Mouse (Mus musculus): Measurements from ENCODE around the gene Unc5c. TPM values are rescaled to one million over a fixed set of nuclear protein-coding genes. Genes with fewer than 3 reads are reported as not detected.

Gene Unc5c
- polyA plus RNA-seq, 1 experiment from 2014 or later: 14.2 TPM

- Histone ChIP-seq H3K9ac (no peak overlapping the region), H3K4me2 (replicated peaks) (no peak overlapping the region), H3K4me3 (no peak overlapping the region), H3K27ac (no peak overlapping the region), H3K27me3 (replicated peaks) (no peaks in the 10 kb centered on the region), H3K4me1 (no peaks in the 10 kb centered on the region), H3K9me3 (no peaks in the 10 kb centered on the region), H3K36me3 (no peaks in the 10 kb centered on the region)
- 78% methylated on average over 1 of the region's 1 CpGs for WGBS
- no peak for ATAC-seq (ENCODE audit: low FRiP score, low read depth)
Measured at GRCm38 (mm10) chr3:141690676-141691075, 225.7 kb downstream of the Unc5c start.

- H3K4me3 ChIP-seq: no peak overlapping the region
- 0 out of 2 replicates have a peak, but pooled peaks have one; percentile 17 for ATAC-seq (ENCODE audit: low FRiP score, low read depth)
- no peak overlapping the region for H3K9ac ChIP-seq
- H3K4me2 ChIP-seq (replicated peaks): no peak overlapping the region
- H3K27me3 ChIP-seq (replicated peaks): no peaks in the 10 kb centered on the region
- H3K4me1 ChIP-seq: no peaks in the 10 kb centered on the region
- WGBS: 75% methylated on average over 3 of the region's 3 CpGs
- H3K27ac ChIP-seq: no peak overlapping the region
- no peaks in the 10 kb centered on the region for H3K9me3 ChIP-seq
- H3K36me3 ChIP-seq: no peaks in the 10 kb centered on the region
Measured at GRCm38 (mm10) chr3:141691418-141691817, 226.4 kb downstream of the Unc5c start.

DNA sequence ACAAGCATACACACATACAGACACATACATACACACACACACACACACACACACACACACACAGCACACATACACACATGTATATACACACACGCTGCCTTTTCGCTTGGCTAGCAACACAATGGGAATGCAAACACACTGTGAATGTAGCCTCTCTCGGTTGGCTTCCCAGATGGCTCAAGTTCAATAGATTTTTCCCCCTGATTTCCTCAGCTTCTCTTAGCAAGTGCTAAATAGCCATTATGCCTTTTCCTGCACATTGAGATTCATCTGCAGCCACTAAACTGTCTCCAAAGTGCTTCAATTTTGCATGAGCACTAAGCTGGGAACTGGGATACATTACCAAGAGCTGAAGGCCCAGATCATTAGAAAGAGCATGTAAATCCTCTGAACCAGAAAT lies 226.8 kb downstream of the Unc5c start:
- H3K36me3 ChIP-seq: no peaks in the 10 kb centered on the region
- H3K4me1 ChIP-seq: no peaks in the 10 kb centered on the region
- WGBS: 51% methylated on average over 3 of the region's 3 CpGs
- no peak overlapping the region for H3K9ac ChIP-seq
- H3K4me2 ChIP-seq (replicated peaks): no peak overlapping the region
- no peak overlapping the region for H3K27ac ChIP-seq
- H3K9me3 ChIP-seq: no peaks in the 10 kb centered on the region
- H3K27me3 ChIP-seq (replicated peaks): no peaks in the 10 kb centered on the region
- no peak overlapping the region for H3K4me3 ChIP-seq
- ATAC-seq (ENCODE audit: low FRiP score, low read depth): peak; percentile 41; the same call in 1 of the 2 replicates

DNA sequence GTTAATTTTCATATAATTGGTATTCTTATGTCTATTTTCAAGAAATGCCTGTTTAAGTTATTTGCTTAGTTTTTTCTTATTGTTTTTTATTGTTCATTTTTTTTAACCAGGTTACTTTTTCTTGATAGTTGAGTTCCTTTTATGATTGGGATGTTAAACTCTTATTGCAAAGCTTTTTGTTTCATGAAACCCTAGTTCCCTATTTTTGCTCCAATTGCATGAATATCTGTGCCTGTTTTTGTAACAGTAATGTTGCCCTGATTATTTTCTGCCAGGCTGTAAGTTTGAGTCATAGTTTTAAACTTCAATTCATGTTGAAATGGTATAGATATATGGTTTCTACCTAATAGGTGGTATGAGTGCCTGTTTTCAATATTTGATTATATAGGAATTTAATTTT lies 234.2 kb downstream of the Unc5c start:
- no peak for ATAC-seq (ENCODE audit: low FRiP score, low read depth)
- H3K9ac ChIP-seq: no peak overlapping the region
- H3K9me3 ChIP-seq: no peaks in the 10 kb centered on the region
- no peak overlapping the region for H3K4me3 ChIP-seq
- no peaks in the 10 kb centered on the region for H3K4me1 ChIP-seq
- H3K27ac ChIP-seq: no peak overlapping the region
- no peaks in the 10 kb centered on the region for H3K27me3 ChIP-seq (replicated peaks)
- no peaks in the 10 kb centered on the region for H3K36me3 ChIP-seq
- H3K4me2 ChIP-seq (replicated peaks): no peak overlapping the region

DNA sequence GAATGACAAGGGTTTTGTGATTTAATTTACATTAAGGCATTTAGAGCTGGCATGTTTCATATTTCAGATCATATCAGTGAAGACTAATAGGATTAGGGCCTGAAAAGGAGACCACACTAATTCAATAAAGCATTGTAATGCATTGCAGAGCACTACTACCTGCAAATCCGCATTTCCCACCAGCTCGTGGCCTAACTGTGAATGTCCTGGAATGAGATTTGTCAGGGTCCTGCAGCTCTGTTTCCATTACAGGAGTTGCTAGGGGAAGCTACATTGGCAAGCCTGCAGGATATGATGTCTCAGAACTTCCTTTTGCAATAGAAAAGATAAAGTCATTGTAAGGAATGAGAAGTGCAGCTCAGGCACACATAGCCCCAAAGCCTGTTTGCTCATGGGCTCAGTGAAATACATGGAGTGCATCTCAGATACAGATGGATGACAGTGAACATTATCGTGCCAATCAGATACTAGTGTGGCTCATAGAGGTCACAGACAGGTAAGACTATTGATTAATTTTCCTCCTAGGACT lies 236.4 kb downstream of the Unc5c start:
- Histone ChIP-seq H3K27me3 (replicated peaks) (no peaks in the 10 kb centered on the region), H3K4me1 (no peaks in the 10 kb centered on the region), H3K4me2 (replicated peaks) (no peak overlapping the region), H3K4me3 (no peak overlapping the region), H3K36me3 (no peaks in the 10 kb centered on the region), H3K9ac (no peak overlapping the region), H3K27ac (no peak overlapping the region), H3K9me3 (no peaks in the 10 kb centered on the region)
- ATAC-seq (ENCODE audit: low FRiP score, low read depth): no peak
- 85% methylated on average over 3 of the region's 3 CpGs for WGBS

DNA sequence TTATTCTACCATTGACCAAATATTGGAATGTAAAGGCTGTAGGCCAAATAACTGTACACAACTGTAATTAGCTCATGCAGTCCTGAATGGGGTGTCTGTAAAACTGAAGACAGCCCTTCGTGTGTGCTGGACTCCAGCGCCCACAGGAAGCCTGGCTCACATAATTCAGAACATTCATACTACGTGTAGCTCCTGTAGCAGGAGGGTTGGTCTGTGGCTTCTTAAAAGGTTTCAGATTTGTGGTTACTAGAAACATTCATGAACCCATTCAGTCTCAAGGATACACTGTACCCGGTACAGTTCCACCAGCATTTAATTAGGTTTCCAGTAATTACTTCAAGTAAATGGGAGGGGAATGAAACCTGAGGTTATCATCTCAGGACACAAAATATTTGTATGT lies 246.6 kb downstream of the Unc5c start:
- ATAC-seq (ENCODE audit: low FRiP score, low read depth): no peak
- H3K9me3 ChIP-seq: no peaks in the 10 kb centered on the region
- no peak overlapping the region for H3K4me3 ChIP-seq
- no peak overlapping the region for H3K27ac ChIP-seq
- no peaks in the 10 kb centered on the region for H3K4me1 ChIP-seq
- H3K27me3 ChIP-seq (replicated peaks): no peaks in the 10 kb centered on the region
- 78% methylated on average over 4 of the region's 4 CpGs for WGBS
- H3K9ac ChIP-seq: no peak overlapping the region
- no peak overlapping the region for H3K4me2 ChIP-seq (replicated peaks)
- H3K36me3 ChIP-seq: no peaks in the 10 kb centered on the region

GRCm38 (mm10) chr3:141716371-141716770 lies 251.4 kb downstream of the Unc5c start:
- no peak overlapping the region for H3K4me3 ChIP-seq
- H3K4me1 ChIP-seq: no peaks in the 10 kb centered on the region
- H3K9ac ChIP-seq: no peak overlapping the region
- no peak overlapping the region for H3K27ac ChIP-seq
- no peak overlapping the region for H3K4me2 ChIP-seq (replicated peaks)
- H3K27me3 ChIP-seq (replicated peaks): no peaks in the 10 kb centered on the region
- 51% methylated on average over 4 of the region's 4 CpGs for WGBS
- no peaks in the 10 kb centered on the region for H3K9me3 ChIP-seq
- ATAC-seq (ENCODE audit: low FRiP score, low read depth): no peak
- H3K36me3 ChIP-seq: no peaks in the 10 kb centered on the region

GRCm38 (mm10) chr3:141719050-141719449 lies 254.0 kb downstream of the Unc5c start:
- Histone ChIP-seq H3K9me3 (no peaks in the 10 kb centered on the region), H3K36me3 (no peaks in the 10 kb centered on the region), H3K4me1 (no peaks in the 10 kb centered on the region), H3K9ac (no peak overlapping the region), H3K27ac (no peak overlapping the region), H3K4me3 (no peak overlapping the region), H3K4me2 (replicated peaks) (no peak overlapping the region), H3K27me3 (replicated peaks) (no peaks in the 10 kb centered on the region)
- no peak for ATAC-seq (ENCODE audit: low FRiP score, low read depth)
- 66% methylated on average over 5 of the region's 5 CpGs for WGBS

- ATAC-seq (ENCODE audit: low FRiP score, low read depth): no peak
- no peaks in the 10 kb centered on the region for H3K9me3 ChIP-seq
- H3K4me3 ChIP-seq: no peak overlapping the region
- H3K27ac ChIP-seq: no peak overlapping the region
- WGBS: 89% methylated on average over 2 of the region's 2 CpGs
- no peaks in the 10 kb centered on the region for H3K4me1 ChIP-seq
- no peaks in the 10 kb centered on the region for H3K27me3 ChIP-seq (replicated peaks)
- no peak overlapping the region for H3K4me2 ChIP-seq (replicated peaks)
- H3K36me3 ChIP-seq: no peaks in the 10 kb centered on the region
- H3K9ac ChIP-seq: no peak overlapping the region
Measured at GRCm38 (mm10) chr3:141724499-141724898, 259.5 kb downstream of the Unc5c start.

DNA sequence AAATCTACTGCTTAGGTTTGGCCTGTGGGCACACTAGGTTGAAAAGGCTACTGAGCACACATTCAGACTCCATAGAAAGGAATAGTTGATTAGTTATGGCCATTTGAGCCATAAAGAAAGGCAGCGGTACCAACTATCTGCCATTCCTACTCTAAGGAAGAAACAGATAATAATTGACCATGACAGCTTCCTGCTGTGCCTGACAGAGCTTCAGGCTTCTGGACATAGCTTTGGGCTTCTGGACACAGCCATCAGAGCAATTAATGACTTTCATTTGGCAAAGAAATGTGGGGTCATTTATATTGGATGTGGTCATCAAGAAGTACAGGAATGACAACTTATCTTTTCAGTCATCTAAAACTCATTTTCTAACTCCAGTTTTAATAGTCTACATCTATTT lies 260.4 kb downstream of the Unc5c start:
- no peak overlapping the region for H3K4me2 ChIP-seq (replicated peaks)
- no peak for ATAC-seq (ENCODE audit: low FRiP score, low read depth)
- H3K4me1 ChIP-seq: no peaks in the 10 kb centered on the region
- H3K9ac ChIP-seq: no peak overlapping the region
- no peaks in the 10 kb centered on the region for H3K27me3 ChIP-seq (replicated peaks)
- no peak overlapping the region for H3K27ac ChIP-seq
- H3K36me3 ChIP-seq: no peaks in the 10 kb centered on the region
- no peaks in the 10 kb centered on the region for H3K9me3 ChIP-seq
- no peak overlapping the region for H3K4me3 ChIP-seq
- WGBS: 9% methylated on average over 1 of the region's 1 CpGs

GRCm38 (mm10) chr3:141733844-141734243 lies 268.8 kb downstream of the Unc5c start:
- peak; percentile 61; the same call in 1 of the 2 replicates for ATAC-seq (ENCODE audit: low FRiP score, low read depth)
- WGBS: 49% methylated on average over 6 of the region's 6 CpGs
- no peak overlapping the region for H3K4me3 ChIP-seq

GRCm38 (mm10) chr3:141735285-141735684 lies 270.3 kb downstream of the Unc5c start:
- no peak for ATAC-seq (ENCODE audit: low FRiP score, low read depth)
- Histone ChIP-seq H3K4me2 (replicated peaks) (no peak overlapping the region), H3K27ac (no peak overlapping the region), H3K9me3 (no peaks in the 10 kb centered on the region), H3K4me3 (no peak overlapping the region), H3K4me1 (no peaks in the 10 kb centered on the region), H3K9ac (no peak overlapping the region), H3K36me3 (no peaks in the 10 kb centered on the region), H3K27me3 (replicated peaks) (no peaks in the 10 kb centered on the region)

More at GRCm38 (mm10) chr3:141733844-141734243, 268.8 kb downstream of the Unc5c start:
- Histone ChIP-seq H3K4me2 (replicated peaks) (no peak overlapping the region), H3K9me3 (no peaks in the 10 kb centered on the region), H3K9ac (no peak overlapping the region), H3K27me3 (replicated peaks) (no peaks in the 10 kb centered on the region), H3K27ac (no peak overlapping the region), H3K4me1 (no peaks in the 10 kb centered on the region), H3K36me3 (no peaks in the 10 kb centered on the region)

DNA sequence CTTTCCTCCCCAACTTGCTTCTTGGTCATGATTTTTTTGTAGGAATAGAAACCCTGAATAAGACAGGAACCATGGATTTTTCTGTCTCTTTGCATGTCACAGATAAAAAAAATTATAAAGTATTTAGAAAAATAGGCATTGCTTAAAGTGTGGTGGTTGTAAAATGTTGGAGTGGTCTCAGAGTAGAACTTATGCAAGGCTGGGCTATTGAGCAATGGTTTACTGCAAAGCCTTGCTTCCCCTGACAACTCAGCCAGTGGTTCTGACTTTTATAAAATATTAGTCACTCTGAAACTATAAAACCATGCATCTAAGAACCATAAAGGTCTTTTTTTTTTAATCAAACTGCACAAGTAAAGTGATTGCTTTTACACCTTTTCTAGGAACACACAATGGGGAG lies 280.3 kb downstream of the Unc5c start:
- Histone ChIP-seq H3K4me3 (no peak overlapping the region), H3K9ac (no peak overlapping the region), H3K4me1 (no peaks in the 10 kb centered on the region), H3K36me3 (no peaks in the 10 kb centered on the region), H3K4me2 (replicated peaks) (no peak overlapping the region), H3K9me3 (no peaks in the 10 kb centered on the region), H3K27me3 (replicated peaks) (no peaks in the 10 kb centered on the region), H3K27ac (no peak overlapping the region)
- no peak for ATAC-seq (ENCODE audit: low FRiP score, low read depth)

All from neural tube, embryonic 12.5 days (tissue).